Mouse (Mus musculus) hindbrain, postnatal 0 days (tissue): ENCODE results near the gene Vinac1. TPM values are rescaled to one million over a fixed set of nuclear protein-coding genes. Genes with fewer than 3 reads are reported as not detected.

ENCODE experiments used
- ATAC-seq: fragments of 200-750 bp; cut with Nextera tagmentation; 2 replicates; pipeline ENCODE4 v1.8.0; 2017; ENCODE audit warnings: mild to moderate bottlenecking, moderate TSS enrichment, moderate library complexity
- DNase-seq: peaks from one replicate; pipeline ENCODE4 v3.0.0-alpha.2; 2015; ENCODE audit warnings: low spot score
- H3K27ac ChIP-seq: fragments of 300-500 bp; sonication (generic); 2 replicates; pipeline ENCODE4 v1.5.1; 2014; ENCODE audit warnings: mild to moderate bottlenecking
- H3K27me3 ChIP-seq: fragments of 300-500 bp; sonication (generic); 2 replicates; pipeline ENCODE4 v1.6.1; 2014; ENCODE audit warnings: low read length, mixed read lengths; ENCODE audit not compliant: insufficient read depth
- H3K36me3 ChIP-seq: fragments of 300-500 bp; sonication (generic); 2 replicates; pipeline ENCODE4 v1.6.1; 2014; ENCODE audit warnings: low read length, mixed read lengths; ENCODE audit not compliant: insufficient read depth
- H3K4me1 ChIP-seq: fragments of 300-500 bp; sonication (generic); 2 replicates; pipeline ENCODE4 v1.6.1; 2014; ENCODE audit warnings: antibody characterized with exemption, low read length, mixed read lengths; ENCODE audit not compliant: insufficient read depth
- H3K4me2 ChIP-seq: fragments of 300-500 bp; sonication (generic); 2 replicates; pipeline ENCODE4 v1.6.1; 2014; ENCODE audit warnings: low read depth, mild to moderate bottlenecking, low read length, moderate library complexity, mixed read lengths
- H3K4me3 ChIP-seq: fragments of 300-500 bp; sonication (generic); 2 replicates; pipeline ENCODE4 v1.5.1; 2014; ENCODE audit warnings: low read length
- H3K9ac ChIP-seq: fragments of 300-500 bp; sonication (generic); replicated peaks from 2 replicates; pipeline ENCODE4 v1.6.1; 2014; ENCODE audit warnings: mild to moderate bottlenecking, low read length, moderate library complexity, mixed read lengths
- H3K9me3 ChIP-seq: fragments of 300-500 bp; sonication (generic); 2 replicates; pipeline ENCODE4 v1.6.1; 2016; ENCODE audit warnings: low read length, mixed read lengths
- CTCF ChIP-seq: IDR thresholded peaks from 2 replicates; pipeline ENCODE4 v1.5.1; 2016; ENCODE audit warnings: antibody characterized with exemption, control low read depth, low read depth
- WGBS: fragments of 180-500 bp; shearing (Covaris S2); extraction: QIAGEN DNeasy Blood & Tissue Kit; methylation state at CpG from one replicate; pipeline ENCODE4 v1.1.7; 2014; 5-methylcytosine and 5-hydroxymethylcytosine counted together
- polyA plus RNA-seq: library from polyadenylated mRNA; unstranded; fragments of >200 nt; fragmentation: Nextera tagmentation; extraction: Ambion mirVana; gene quantifications from 2 replicates; pipeline ENCODE4 v1.2.1, GENCODE M21; 2015
- total RNA-seq: library from RNA; depleted of rRNA; stranded (reverse); fragments of >200 nt; gene quantifications from 2 replicates; pipeline ENCODE4 v1.2.3, GENCODE M21; 2014

Gene Vinac1
- total and polyA plus RNA-seq, 2 experiments from 2014 or later, result 0.86 to 1.5 TPM

DNA sequence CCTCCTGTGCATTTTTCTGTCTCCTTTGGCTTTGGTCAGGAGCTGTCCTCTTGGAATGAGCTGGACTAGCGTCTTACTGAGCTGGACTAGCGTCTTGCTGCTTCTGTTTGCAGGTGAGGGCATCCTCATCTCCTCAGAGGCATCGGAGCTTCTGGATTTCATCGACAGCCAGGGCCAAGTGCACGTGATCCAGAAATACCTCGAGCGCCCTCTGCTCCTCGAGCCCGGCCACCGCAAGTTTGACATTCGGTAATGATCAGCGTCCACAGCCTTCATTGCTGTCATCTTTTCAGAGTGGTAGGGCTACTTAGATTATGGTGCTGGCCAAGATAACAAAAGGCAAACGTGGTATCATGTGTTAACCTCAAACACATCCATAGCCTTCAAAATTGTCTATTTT is 33.1 kb upstream of the Vinac1 start:
- peak; percentile 17; the same call in 1 of the 2 replicates for TF ChIP-seq CTCF
- H3K27ac ChIP-seq, result no peak overlapping the region
- no peak for DNase-seq
- H3K4me2 ChIP-seq, result no peak overlapping the region
- H3K4me1 ChIP-seq, result no peaks in the 10 kb centered on the region
- H3K9me3 ChIP-seq, result no peaks in the 10 kb centered on the region
- WGBS, result 72% methylated on average over 13 of the region's 13 CpGs
- H3K4me3 ChIP-seq, result no peak overlapping the region
- H3K9ac ChIP-seq, result no peak overlapping the region
- ATAC-seq, result no peak
- H3K27me3 ChIP-seq, result no peaks in the 10 kb centered on the region
- peaks cover 48% of the 10 kb centered on the region for H3K36me3 ChIP-seq

DNA sequence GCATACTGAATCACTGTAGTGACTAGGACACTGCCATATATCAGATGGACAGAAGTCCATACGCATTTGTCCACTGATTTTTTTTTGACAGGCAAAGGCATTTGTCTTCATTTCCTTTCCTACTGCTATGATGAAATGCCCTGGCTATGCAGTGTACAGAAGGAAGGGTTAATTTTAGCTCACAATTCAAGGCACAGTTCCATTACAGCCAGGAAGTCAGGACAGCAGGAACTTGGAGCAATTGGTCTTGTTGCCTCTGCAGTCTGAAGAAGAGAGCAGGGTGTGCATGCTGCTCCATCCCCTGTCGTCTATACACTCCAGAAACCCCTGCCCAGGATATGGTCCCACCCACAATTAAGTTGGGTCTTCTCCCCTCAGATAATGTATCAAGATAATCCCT is 31.2 kb upstream of the Vinac1 start:
- Histone ChIP-seq H3K4me3 (no peak overlapping the region), H3K4me1 (no peaks in the 10 kb centered on the region), H3K36me3 (peaks cover 39% of the 10 kb centered on the region), H3K9ac (no peak overlapping the region), H3K27ac (no peak overlapping the region), H3K27me3 (no peaks in the 10 kb centered on the region), H3K9me3 (no peaks in the 10 kb centered on the region), H3K4me2 (no peak overlapping the region)
- no peak for DNase-seq
- no peak for TF ChIP-seq CTCF
- no peak for ATAC-seq
- WGBS, result 77% methylated on average over 2 of the region's 2 CpGs

- Histone ChIP-seq H3K4me1 (no peaks in the 10 kb centered on the region), H3K9me3 (no peaks in the 10 kb centered on the region), H3K9ac (no peak overlapping the region), H3K4me2 (no peak overlapping the region), H3K4me3 (no peak overlapping the region), H3K27ac (no peak overlapping the region), H3K27me3 (no peaks in the 10 kb centered on the region), H3K36me3 (peaks cover 35% of the 10 kb centered on the region)
- DNase-seq (peak; percentile 53), ATAC-seq (no peak)
- TF ChIP-seq CTCF, result peak; percentile 62
- WGBS, result 81% methylated on average over 3 of the region's 3 CpGs
These were observed 30.3 kb upstream of the Vinac1 start for GRCm38 (mm10) chr2:129078313-129078712.

GRCm38 (mm10) chr2:129070296-129070695 is 22.3 kb upstream of the Vinac1 start:
- Histone ChIP-seq H3K4me1 (peaks cover 21% of the 10 kb centered on the region; the same call in 1 of the 2 replicates), H3K27me3 (no peaks in the 10 kb centered on the region), H3K27ac (no peak overlapping the region), H3K36me3 (no peaks in the 10 kb centered on the region), H3K4me3 (no peak overlapping the region), H3K4me2 (no peak overlapping the region), H3K9me3 (no peaks in the 10 kb centered on the region), H3K9ac (no peak overlapping the region)
- WGBS, result 87% methylated on average over 3 of the region's 3 CpGs
- no peak for TF ChIP-seq CTCF
- ATAC-seq, result no peak
- no peak for DNase-seq

- H3K36me3 ChIP-seq, result no peaks in the 10 kb centered on the region
- WGBS, result under 1% methylated on average over 20 of the region's 20 CpGs
- no peak for TF ChIP-seq CTCF
- no peaks in the 10 kb centered on the region for H3K27me3 ChIP-seq
- peak overlapping the region; percentile 91 for H3K4me3 ChIP-seq
- peaks cover 25% of the 10 kb centered on the region; the same call in 1 of the 2 replicates for H3K4me1 ChIP-seq
- H3K9ac ChIP-seq, result peak overlapping the region; percentile 71
- ATAC-seq (peak; percentile 62), DNase-seq (peak; percentile 75)
- peak overlapping the region; percentile 71 for H3K4me2 ChIP-seq
- peak overlapping the region; percentile 80 for H3K27ac ChIP-seq
- no peaks in the 10 kb centered on the region for H3K9me3 ChIP-seq
These were observed 18.4 kb upstream of the Vinac1 start for GRCm38 (mm10) chr2:129066326-129066725.

- peak within 1 kb of the TSS; percentile 71 for H3K4me2 ChIP-seq
- H3K9me3 ChIP-seq, result no peaks in the 10 kb centered on the region
- under 1% methylated on average over 61 of the region's 62 CpGs for WGBS
- no peaks in the 10 kb centered on the region for H3K36me3 ChIP-seq
- H3K27me3 ChIP-seq, result no peaks in the 10 kb centered on the region
- H3K4me3 ChIP-seq, result peak within 1 kb of the TSS; percentile 91
- peak; percentile 89 for DNase-seq
- peak within 1 kb of the TSS; percentile 80 for H3K27ac ChIP-seq
- peak within 1 kb of the TSS; percentile 71 for H3K9ac ChIP-seq
- TF ChIP-seq CTCF, result no peak
- ATAC-seq, result peak; percentile 95
- peaks cover 25% of the 10 kb centered on the region; the same call in 1 of the 2 replicates for H3K4me1 ChIP-seq
These were observed 17.7 kb upstream of the Vinac1 start, which contains the start of gene Ttl for GRCm38 (mm10) chr2:129065437-129066282. TSS of gene Ttl (plus strand) at chr2:129065942.
